Mouse (Mus musculus) kidney, adult 9 months (tissue): ENCODE measurements around the gene Pbrm1.

Experiments used
- DNase-seq: peaks from one replicate; pipeline ENCODE4 v3.0.0; 2022

Gene Pbrm1

DNA sequence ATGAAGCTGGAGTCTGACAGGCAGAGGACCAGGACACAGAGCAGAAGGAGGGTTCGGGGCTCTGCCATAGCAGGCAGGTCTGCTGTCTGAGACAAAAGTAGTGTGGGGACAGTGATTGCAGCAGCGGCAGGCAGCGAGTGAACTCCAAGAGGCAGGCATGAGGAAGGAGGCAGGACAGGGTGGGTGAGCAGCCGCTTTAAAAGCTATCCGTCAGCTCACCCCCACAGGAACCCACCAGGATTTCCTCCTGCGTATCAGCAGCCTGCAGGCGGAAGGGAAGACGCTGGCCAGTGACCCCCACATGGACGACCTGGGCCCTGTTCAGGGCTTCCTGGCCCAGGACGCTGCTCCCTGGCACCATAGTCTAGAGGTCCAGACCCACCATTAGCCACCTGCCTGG lies 149.5 kb downstream of the Pbrm1 start, which contains the start of gene Stab1:
TSS of gene Stab1 (minus strand) at position 217 of the 400 bp plus-strand sequence.
- DNase-seq = peak; percentile 56

- DNase-seq = no peak
Measured at GRCm38 (mm10) chr14:31169508-31169907, 150.6 kb downstream of the Pbrm1 start.

GRCm38 (mm10) chr14:31170963-31171362 lies 152.0 kb downstream of the Pbrm1 start:
- DNase-seq = no peak
